ENCODE assay signal across 11 mouse cellular contexts in genomic region chr2:60825690-60826089, GRCm38 (mm10).
DNase-seq lines count a peak whose midpoint lies in the region; ATAC-seq and TF ChIP-seq lines count a peak whose summit lies in the region.
"Had no signal": no experiment of that assay in that cellular context is flagged by ENCODE, and none has a peak within 500 bp of the region (broad histone marks: within the 10 kb centered on the region; RNA-seq: fewer than 3 reads in every experiment).

No protein-coding gene starts in this region.

- no peak for ATAC-seq in monocyte, adult 5-6 weeks (replicated peaks; ENCODE audit: insufficient number of reproducible peaks, low FRiP score, low TSS enrichment, poor library complexity, severe bottlenecking)

- H3K4me1 ChIP-seq in cerebellum, adult 2 months (ENCODE audit: control insufficient read depth, insufficient read depth, low read length): no peaks in the 10 kb centered on the region

- TF ChIP-seq CTCF in layer of hippocampus, adult 2 months (conservative IDR thresholded peaks at IDR 0.05): no peak
- TF ChIP-seq CTCF in cerebellum, adult 2 months (IDR thresholded peaks at IDR 0.05; ENCODE audit: borderline replicate concordance, insufficient read depth, low read depth, low read length): no peak

- no peaks in the 10 kb centered on the region for H3K27me3 ChIP-seq in cerebellum, adult 2 months (ENCODE audit: control insufficient read depth, insufficient read depth, low read length)
- H3K27me3 ChIP-seq: limb, embryonic 12.5 days; neural tube, embryonic 13.5 days had no signal

- intact Hi-C loops in heart, postnatal 25 days (cut with DNase I): no loop called here

- H3K27ac ChIP-seq in layer of hippocampus, adult 2 months: no peak overlapping the region
- no peak overlapping the region for H3K27ac ChIP-seq in cerebellum, adult 2 months (ENCODE audit: insufficient read depth, low read length)
- H3K27ac ChIP-seq: limb, embryonic 12.5 days; neural tube, embryonic 13.5 days had no signal

- H3K4me3 ChIP-seq in layer of hippocampus, adult 2 months: no peak overlapping the region
- no peak overlapping the region for H3K4me3 ChIP-seq in cerebellum, adult 2 months (replicated peaks; ENCODE audit: insufficient read depth, low read depth, low read length)
- H3K4me3 ChIP-seq: limb, embryonic 12.5 days; neural tube, embryonic 13.5 days had no signal

- no peak for TF ChIP-seq POLR2A in cerebellum, adult 2 months (IDR thresholded peaks at IDR 0.05; ENCODE audit: borderline replicate concordance, insufficient read depth, low read length)

- WGBS in cerebellum, adult 2 months: 64% methylated on average over 4 of the region's 4 CpGs

- peak; percentile 76 to 81 for DNase-seq in heart, adult 18-20 months
- no peak for DNase-seq in heart, postnatal 25 days (ENCODE audit: low spot score)
- DNase-seq in 3T3-L1 (ENCODE audit: low read depth, low spot score) (peak; percentile 82), adipocyte (ENCODE audit: low spot score) (peak; percentile 84)
- peak; percentile 51 for DNase-seq in heart, postnatal 4 days
- no peak for DNase-seq in layer of hippocampus, adult 2 months (ENCODE audit: low spot score in 2 of 2)
- no peak for DNase-seq in cerebellum, adult 2 months
- DNase-seq: cerebellum, postnatal 25 days had no signal

Comparison
In these comparisons a context has a peak if more than half of its experiments do, and no peak if none do; other contexts are left out.
1. DNase-seq: peak in heart, adult 18-20 months (2 of 2), 3T3-L1 (single experiment), adipocyte (single experiment) and heart, postnatal 4 days (single experiment); none in heart, postnatal 25 days (single experiment), layer of hippocampus, adult 2 months (0 of 2) and cerebellum, adult 2 months (0 of 2).